Mouse (Mus musculus) right cerebral cortex, postnatal 4 days (tissue): ENCODE results near the gene Zfp97.
"Not testable (repeated sequence)": the region's sequence is repeated elsewhere in the genome, so short reads cannot be mapped to it uniquely, and the experiment has no call there.

Experiments
- DNase-seq: peaks from one replicate; pipeline ENCODE4 v3.0.0-alpha.2; 2022

Gene Zfp97

DNA sequence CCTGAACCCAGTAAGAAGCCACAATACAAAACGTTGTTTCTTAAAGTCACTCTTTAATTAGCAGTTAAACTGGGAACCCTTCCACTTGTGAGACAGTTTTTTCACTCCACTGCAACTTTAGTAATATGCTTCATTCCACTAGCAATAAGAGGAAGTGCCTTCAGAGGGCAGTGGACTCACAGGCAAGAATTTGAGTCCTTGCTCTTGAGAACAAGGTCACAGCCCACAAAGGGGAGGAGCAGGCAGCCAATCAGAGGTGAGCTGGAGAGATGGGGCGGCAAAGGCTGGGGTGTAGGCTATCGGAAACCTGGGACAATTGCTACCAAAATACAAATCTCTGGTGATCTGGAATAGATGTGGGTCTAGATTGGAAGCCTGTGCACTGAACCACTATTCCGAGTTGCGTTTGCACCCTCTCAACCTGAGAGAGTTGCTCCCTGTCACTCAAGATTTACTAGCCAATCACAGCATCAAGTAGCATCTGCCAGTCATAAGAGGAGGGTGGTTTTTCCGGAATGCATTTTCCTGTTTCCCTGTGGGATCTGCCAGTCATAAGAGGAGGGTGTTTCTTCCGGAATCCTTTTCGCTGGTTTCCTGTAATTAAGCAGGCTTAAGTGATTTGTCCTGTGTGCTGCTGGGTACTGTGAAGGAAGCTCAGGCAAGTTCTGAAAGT, at the start of gene Zfp97:
Gene Zfp97 (plus strand): TSS at position 586 of the 673 bp plus-strand sequence.
- not testable (repeated sequence) for DNase-seq

- DNase-seq, result not testable (repeated sequence)
These were observed 57.7 kb downstream of the Zfp97 start for GRCm38 (mm10) chr17:17178757-17179413.

DNA sequence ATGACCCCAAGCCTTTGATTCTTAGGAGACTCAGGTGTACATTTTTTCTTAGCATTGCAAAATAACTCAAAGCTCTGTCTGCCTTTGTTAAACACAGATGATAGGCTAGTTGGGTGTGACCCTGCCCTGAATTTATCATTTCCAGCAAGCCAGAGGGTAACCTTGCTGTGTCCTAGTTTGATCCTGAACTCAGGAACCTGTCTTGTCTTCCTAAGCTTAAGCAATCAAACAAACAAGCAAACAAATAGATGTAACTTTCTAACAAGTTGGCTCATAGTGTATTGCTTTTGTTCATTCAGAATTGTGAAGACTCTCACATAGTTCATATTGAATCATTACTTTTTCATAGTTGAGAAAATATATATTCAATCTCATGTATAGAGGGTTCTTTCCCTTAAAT, 73.5 kb downstream of the Zfp97 start:
- not testable (repeated sequence) for DNase-seq

DNA sequence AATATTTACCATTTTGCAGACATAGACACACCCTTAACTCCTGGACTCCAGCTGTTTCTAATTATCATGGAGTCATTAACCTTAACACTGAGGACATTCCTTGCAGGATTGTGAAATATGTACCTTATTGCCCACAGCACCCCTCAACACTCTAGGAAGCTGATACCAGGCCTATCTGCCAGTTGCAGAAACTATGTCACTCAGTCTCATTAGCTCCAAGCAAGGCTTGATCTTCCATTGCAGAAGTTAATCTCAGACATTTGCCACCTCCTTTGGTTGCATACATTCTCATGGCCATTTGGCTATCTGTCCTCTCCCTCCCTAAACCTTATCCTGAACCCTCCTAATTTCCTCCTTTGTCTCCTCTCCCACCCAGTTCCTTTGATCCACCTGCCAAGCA, 74.0 kb downstream of the Zfp97 start:
- no peak for DNase-seq

GRCm38 (mm10) chr17:17196111-17196510, 74.9 kb downstream of the Zfp97 start:
- not testable (repeated sequence) for DNase-seq
